ENCODE assay signal across 20 mouse cellular contexts in the genomic region with DNA sequence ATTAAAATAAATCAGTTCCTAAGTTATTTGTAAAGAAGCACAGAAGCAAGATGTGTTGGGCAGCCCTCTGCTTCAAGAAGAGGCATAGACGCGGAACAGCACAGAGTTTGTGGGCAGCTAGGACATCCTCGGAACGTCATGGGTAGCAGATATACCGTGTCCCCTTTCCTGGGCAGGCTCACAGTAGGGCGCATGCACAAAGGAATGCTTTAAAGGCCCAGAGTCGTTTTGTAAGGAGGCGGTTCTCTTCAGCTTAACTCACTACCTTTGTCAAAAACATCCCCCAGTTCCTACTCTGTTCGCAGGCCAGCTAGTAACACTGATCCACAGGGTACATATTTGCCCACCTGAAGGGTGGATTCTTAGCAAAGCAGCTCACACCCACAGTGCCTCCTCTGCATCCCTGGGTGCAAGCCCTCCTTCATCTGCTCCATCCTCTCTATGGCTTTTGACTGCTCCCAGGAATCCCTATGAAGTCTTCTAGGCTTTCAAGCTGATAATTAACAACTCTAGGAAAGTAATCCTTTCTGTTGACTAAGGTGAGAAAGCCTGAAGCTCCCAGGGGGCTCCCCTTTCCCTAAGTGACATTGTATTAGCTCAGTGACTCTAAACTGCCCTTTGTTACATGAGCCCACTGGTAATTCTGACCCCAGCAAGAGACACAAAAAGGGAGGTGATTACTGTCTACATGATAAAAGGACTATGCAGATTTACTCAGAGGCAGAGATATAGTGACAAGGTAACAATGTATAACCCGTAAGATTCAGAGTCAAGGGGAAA.
DNase-seq lines count a peak whose midpoint lies in the region; ATAC-seq and TF ChIP-seq lines count a peak whose summit lies in the region.
"Had no signal": no experiment of that assay in that cellular context is flagged by ENCODE, and none has a peak within 500 bp of the region (broad histone marks: within the 10 kb centered on the region; RNA-seq: fewer than 3 reads in every experiment).

No protein-coding gene starts in this region.

- peak overlapping the region; percentile 17 for H3K27ac ChIP-seq in hindbrain, embryonic 10.5 days
- H3K27ac ChIP-seq in hindbrain, embryonic 14.5 days, result no peak overlapping the region
- H3K27ac ChIP-seq in lung, embryonic 14.5 days (ENCODE audit: low read depth), result peak overlapping the region; percentile 47
- no peak overlapping the region for H3K27ac ChIP-seq in embryonic facial prominence, embryonic 11.5 days (replicated peaks; ENCODE audit: low read depth, low read length)
- H3K27ac ChIP-seq: gastrocnemius, adult 2 months; heart, embryonic 13.5 days; limb, embryonic 15.5 days; liver, embryonic 15.5 days had no signal

- no peak for ATAC-seq in hindbrain, embryonic 14.5 days (ENCODE audit: low FRiP score)
- ATAC-seq in lung, embryonic 14.5 days (ENCODE audit: insufficient read depth), result no peak; the same call in 1 of the 2 replicates
- peak; percentile 15; the same call in 1 of the 2 replicates for ATAC-seq in embryonic facial prominence, embryonic 11.5 days (replicated peaks; ENCODE audit: insufficient number of reproducible peaks, low FRiP score, low TSS enrichment, low read depth)
- ATAC-seq: hindbrain, embryonic 16.5 days; lung, postnatal 0 days had no signal

- H3K9ac ChIP-seq in hindbrain, embryonic 14.5 days, result no peak overlapping the region
- no peak overlapping the region for H3K9ac ChIP-seq in lung, embryonic 14.5 days
- no peak overlapping the region; the same call in 1 of the 2 replicates for H3K9ac ChIP-seq in embryonic facial prominence, embryonic 11.5 days (replicated peaks; ENCODE audit: low read length)
- H3K9ac ChIP-seq: heart, embryonic 13.5 days; limb, embryonic 15.5 days; liver, embryonic 15.5 days had no signal

- no peaks in the 10 kb centered on the region for H3K9me3 ChIP-seq in hindbrain, embryonic 10.5 days
- no peaks in the 10 kb centered on the region for H3K9me3 ChIP-seq in hindbrain, embryonic 14.5 days (ENCODE audit: control insufficient read depth, low read length)
- no peaks in the 10 kb centered on the region for H3K9me3 ChIP-seq in lung, embryonic 14.5 days (ENCODE audit: low read depth, low read length)
- no peaks in the 10 kb centered on the region for H3K9me3 ChIP-seq in embryonic facial prominence, embryonic 11.5 days (replicated peaks; ENCODE audit: control insufficient read depth, low read length)
- H3K9me3 ChIP-seq: heart, embryonic 13.5 days; limb, embryonic 15.5 days; liver, embryonic 15.5 days had no signal

- 5% methylated on average over 10 of the region's 10 CpGs for WGBS in hindbrain, embryonic 10.5 days
- 6% methylated on average over 10 of the region's 10 CpGs for WGBS in hindbrain, embryonic 14.5 days
- WGBS in lung, embryonic 14.5 days, result 18% methylated on average over 10 of the region's 10 CpGs
- WGBS in embryonic facial prominence, embryonic 11.5 days, result 9% methylated on average over 10 of the region's 10 CpGs

- no peaks in the 10 kb centered on the region for H3K36me3 ChIP-seq in hindbrain, embryonic 10.5 days
- H3K36me3 ChIP-seq in hindbrain, embryonic 14.5 days (replicated peaks; ENCODE audit: control insufficient read depth, insufficient read depth), result no peaks in the 10 kb centered on the region
- H3K36me3 ChIP-seq in lung, embryonic 14.5 days (ENCODE audit: insufficient read depth), result no peaks in the 10 kb centered on the region
- H3K36me3 ChIP-seq in embryonic facial prominence, embryonic 11.5 days (replicated peaks; ENCODE audit: control insufficient read depth, insufficient read depth, low read depth, low read length), result no peaks in the 10 kb centered on the region
- H3K36me3 ChIP-seq: G1E; heart, embryonic 13.5 days; limb, embryonic 15.5 days; liver, embryonic 15.5 days had no signal

- H3K4me1 ChIP-seq in hindbrain, embryonic 10.5 days (replicated peaks), result peaks cover 15% of the 10 kb centered on the region
- H3K4me1 ChIP-seq in hindbrain, embryonic 14.5 days (replicated peaks; ENCODE audit: control insufficient read depth, insufficient read depth, low read length), result no peaks in the 10 kb centered on the region
- H3K4me1 ChIP-seq in lung, embryonic 14.5 days (ENCODE audit: insufficient read depth), result no peaks in the 10 kb centered on the region
- no peaks in the 10 kb centered on the region for H3K4me1 ChIP-seq in embryonic facial prominence, embryonic 11.5 days (ENCODE audit: control insufficient read depth, insufficient read depth, low read length)
- H3K4me1 ChIP-seq: limb, embryonic 15.5 days; liver, embryonic 15.5 days had no signal

- no peak for DNase-seq in hindbrain, embryonic 10.5 days (ENCODE audit: low spot score)
- no peak for DNase-seq in hindbrain, embryonic 14.5 days (ENCODE audit: low spot score)
- DNase-seq in lung, embryonic 14.5 days, result no peak
- DNase-seq in lung, postnatal 14 days, result no peak
- DNase-seq in ES-CJ7 (ENCODE audit: low read depth, low spot score), result peak; percentile 82
- no peak for DNase-seq in embryonic facial prominence, embryonic 11.5 days (ENCODE audit: low spot score)
- no peak for DNase-seq in adrenal gland, adult (ENCODE audit: inconsistent age in 2 of 2, low spot score in 1 of 2)
- DNase-seq in left cerebral cortex, adult 11 months (ENCODE audit: low spot score), result no peak
- DNase-seq: cerebellum, adult 18-20 months; cerebellum, postnatal 36 days; gastrocnemius, adult 2 months; kidney, adult 2 months; thymus, postnatal 14 days had no signal

- H3K27me3 ChIP-seq in hindbrain, embryonic 10.5 days (ENCODE audit: insufficient read depth, poor library complexity, severe bottlenecking), result no peaks in the 10 kb centered on the region
- no peaks in the 10 kb centered on the region for H3K27me3 ChIP-seq in hindbrain, embryonic 14.5 days (ENCODE audit: control insufficient read depth, insufficient read depth, low read length)
- no peaks in the 10 kb centered on the region for H3K27me3 ChIP-seq in lung, embryonic 14.5 days (ENCODE audit: insufficient read depth, low read length)
- no peaks in the 10 kb centered on the region for H3K27me3 ChIP-seq in embryonic facial prominence, embryonic 11.5 days (ENCODE audit: control insufficient read depth, insufficient read depth, low read length)
- H3K27me3 ChIP-seq: heart, embryonic 13.5 days; limb, embryonic 15.5 days; liver, embryonic 15.5 days had no signal

- TF ChIP-seq CTCF in lung, embryonic 14.5 days (IDR thresholded peaks at IDR 0.05; ENCODE audit: low read depth), result no peak

- no peak overlapping the region for H3K4me3 ChIP-seq in hindbrain, embryonic 10.5 days
- H3K4me3 ChIP-seq in hindbrain, embryonic 14.5 days (replicated peaks; ENCODE audit: low read length), result no peak overlapping the region
- H3K4me3 ChIP-seq in lung, embryonic 14.5 days (ENCODE audit: low read depth, low read length), result no peak overlapping the region
- no peak overlapping the region for H3K4me3 ChIP-seq in embryonic facial prominence, embryonic 11.5 days (ENCODE audit: low read depth, low read length)
- H3K4me3 ChIP-seq: erythroblast, embryonic 14.5 days; gastrocnemius, adult 2 months; heart, embryonic 13.5 days; limb, embryonic 15.5 days; liver, embryonic 15.5 days had no signal

- H3K4me2 ChIP-seq in hindbrain, embryonic 14.5 days (replicated peaks), result no peak overlapping the region
- peak overlapping the region; percentile 5; the same call in 1 of the 2 replicates for H3K4me2 ChIP-seq in lung, embryonic 14.5 days
- no peak overlapping the region for H3K4me2 ChIP-seq in embryonic facial prominence, embryonic 11.5 days (ENCODE audit: low read depth, low read length)
- H3K4me2 ChIP-seq: limb, embryonic 15.5 days; liver, embryonic 15.5 days had no signal

Comparison
In these comparisons a context has a peak if more than half of its experiments do, and no peak if none do; other contexts are left out.
1. H3K27ac ChIP-seq: peak in hindbrain, embryonic 10.5 days (single experiment) and lung, embryonic 14.5 days (single experiment); none in hindbrain, embryonic 14.5 days (single experiment) and embryonic facial prominence, embryonic 11.5 days (single experiment).